Mouse (Mus musculus) brain, embryonic 18.5 days (tissue): ENCODE measurements around the gene Clec16a.

Experiments
- DNase-seq: peaks from one replicate; pipeline ENCODE4 v3.0.0-alpha.2; 2012; ENCODE audit warnings: low read depth, low spot score

Gene Clec16a

DNA sequence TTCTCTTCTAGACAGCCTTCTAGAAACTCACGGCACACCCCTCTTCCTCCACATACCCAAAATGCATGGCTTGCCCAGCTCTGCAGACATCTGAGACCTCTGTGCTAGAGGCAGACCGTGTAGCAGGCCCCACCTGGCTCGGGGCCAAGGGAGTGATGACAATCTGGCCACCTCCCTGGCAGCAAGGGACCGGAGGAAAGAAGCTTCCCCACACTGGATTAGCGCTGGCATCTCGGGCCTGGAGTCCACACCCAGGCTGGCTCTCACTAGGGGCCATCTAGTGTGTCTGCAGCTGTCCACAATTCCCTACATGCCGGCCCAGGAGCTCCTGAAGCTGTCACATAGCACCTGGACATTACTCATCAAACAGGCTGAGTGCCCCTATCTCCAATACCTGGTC lies 10.6 kb upstream of the Clec16a start:
- DNase-seq: no peak

DNA sequence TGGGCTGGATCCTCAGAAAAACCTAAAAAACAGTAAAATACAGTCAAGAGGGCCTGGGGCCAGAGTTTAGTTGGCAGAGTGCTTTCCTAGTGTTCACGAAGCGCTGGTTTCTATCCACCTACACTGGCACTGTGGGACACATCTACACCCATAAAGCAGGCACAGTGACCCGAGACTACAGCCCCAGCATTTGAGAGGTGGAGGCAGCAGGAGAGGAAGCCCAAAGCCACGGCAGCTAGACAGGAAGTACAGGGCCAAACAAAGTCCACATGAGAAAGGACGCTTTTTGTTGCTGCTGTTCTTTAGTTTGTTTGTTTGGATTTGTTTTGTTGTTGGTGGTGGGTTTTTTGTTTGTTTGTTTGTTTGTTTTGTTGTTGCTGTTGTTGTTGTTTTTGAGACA lies 8.8 kb upstream of the Clec16a start:
- no peak for DNase-seq

DNA sequence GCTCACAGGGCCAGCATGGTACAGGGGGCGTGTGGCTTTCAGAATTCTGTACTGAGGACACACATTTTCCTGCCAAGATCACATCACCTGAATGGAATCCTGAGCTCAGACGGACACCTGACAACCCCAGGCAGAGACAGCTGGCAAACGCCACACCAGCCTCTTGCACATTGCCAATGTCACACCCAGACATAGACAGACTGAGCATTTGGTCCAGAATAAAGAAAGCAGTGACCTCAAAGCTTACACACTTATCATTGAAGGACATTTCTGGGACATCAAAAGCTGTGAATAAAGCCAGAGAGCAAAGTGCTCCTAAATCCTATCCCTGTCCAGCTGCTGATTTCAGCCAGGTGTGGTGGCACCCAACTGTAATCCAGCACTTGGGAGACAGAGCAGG lies 8.2 kb upstream of the Clec16a start:
- no peak for DNase-seq

DNA sequence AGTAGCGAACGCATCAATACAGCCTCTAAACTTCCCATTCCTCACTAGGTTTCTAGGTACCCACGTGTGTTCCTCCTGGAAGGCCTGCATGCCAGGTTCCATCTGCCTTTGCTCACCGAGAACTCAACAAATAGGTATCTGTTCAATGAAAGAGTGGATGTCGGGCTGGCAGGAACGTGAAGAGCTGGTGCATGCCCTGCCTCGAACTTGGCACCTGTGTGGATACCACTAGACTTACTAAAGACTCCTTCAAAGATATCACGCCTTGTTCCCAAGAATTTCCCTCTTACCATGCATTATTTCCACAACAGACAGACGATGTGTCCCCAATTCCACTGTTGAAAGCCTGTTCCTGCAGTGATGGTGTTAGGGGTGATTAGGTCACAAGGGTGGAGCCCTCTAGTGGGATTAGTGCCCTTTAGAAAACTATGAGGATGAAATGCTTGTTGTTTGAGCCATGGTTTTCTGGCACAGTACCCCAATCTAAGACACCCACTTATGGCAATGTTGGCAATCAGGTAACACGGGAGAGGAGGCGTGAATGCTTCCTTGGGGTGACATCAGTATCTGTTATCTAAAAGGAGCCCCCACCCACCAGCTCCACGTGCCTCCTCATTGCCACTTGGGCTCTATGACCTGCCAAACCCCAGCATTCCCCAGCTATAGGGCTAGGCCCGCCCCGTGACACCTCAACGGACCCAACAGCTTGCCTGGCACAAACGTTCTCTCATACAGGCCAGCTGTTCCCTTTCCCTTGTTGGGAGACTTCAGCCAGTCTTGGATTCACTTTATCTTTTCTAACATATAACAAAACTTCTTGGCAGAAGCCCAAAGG lies 4.2 kb upstream of the Clec16a start:
- no peak for DNase-seq

DNA sequence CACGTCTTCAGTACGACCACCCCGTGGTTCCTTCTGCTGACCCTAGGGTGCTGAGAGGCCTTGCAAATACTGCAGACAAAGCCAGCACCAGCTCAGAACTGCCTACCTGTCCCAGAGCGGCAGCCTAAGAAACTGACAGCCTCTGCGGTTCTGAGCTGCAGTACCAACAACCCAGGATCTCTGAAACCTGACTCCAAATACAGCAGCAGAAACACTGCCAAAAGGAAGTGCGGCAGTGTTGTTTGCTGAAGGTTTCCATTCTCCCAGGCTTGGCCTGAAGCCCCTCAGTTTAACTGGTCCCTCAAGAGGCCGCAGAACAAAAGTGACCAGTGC lies 3.6 kb upstream of the Clec16a start:
- DNase-seq: no peak

DNA sequence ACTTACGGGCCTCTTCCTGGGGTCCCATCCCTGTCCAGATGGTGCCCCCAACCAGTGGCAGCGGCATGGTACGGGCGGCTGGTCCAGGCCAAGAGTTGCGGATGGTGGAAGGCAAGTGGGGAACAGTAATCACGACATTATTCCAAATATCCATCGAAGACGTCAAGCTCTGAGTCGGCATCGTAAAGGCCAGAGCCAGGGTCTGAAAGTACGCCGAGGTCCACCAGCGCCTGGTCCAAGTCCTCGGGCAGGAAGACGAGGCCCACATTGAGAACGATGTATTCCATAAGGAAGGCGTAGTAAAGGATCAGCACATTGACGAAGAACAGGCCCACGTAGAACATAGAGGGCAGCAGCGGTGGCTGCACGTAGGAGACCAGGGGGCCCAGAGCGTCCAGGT lies 2.9 kb upstream of the Clec16a start:
- no peak for DNase-seq

DNA sequence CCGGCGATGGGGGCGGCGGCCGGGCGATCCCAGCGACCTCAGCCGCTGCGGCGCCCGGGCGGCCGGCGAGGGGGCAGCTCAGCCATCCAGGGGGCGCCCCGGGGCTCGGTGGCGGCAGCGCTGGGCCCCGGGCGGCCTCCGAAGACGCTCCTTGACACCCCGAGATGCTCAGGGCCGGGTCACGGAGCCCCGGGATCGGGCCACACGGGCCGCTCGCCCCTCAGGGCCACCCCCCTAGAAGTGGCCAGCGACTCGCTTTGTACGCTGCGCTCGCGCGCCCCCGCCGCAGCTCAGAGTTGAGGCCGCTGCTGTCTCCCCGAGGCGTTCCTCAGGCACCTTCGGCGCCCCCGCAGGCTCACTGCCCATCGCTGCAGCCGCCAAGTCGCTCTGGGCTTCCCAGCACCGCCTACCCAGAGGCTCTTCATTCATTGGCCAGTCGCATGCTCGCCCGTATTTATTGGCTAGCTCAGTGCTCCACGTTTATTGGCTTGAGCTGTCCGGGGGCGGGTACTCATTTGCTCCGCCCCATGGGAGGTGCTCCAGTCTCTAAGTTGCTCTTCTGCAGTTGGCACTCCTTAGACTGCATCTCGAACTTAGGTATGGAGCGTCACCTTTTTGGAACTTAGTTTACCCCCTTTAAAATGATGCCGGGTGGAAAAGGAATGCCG lies 2.3 kb upstream of the Clec16a start, which contains the start of gene Dexi:
Gene Dexi, minus strand, starts transcription at position 357 of the 668 bp plus-strand sequence.
- peak; percentile 93 for DNase-seq

DNA sequence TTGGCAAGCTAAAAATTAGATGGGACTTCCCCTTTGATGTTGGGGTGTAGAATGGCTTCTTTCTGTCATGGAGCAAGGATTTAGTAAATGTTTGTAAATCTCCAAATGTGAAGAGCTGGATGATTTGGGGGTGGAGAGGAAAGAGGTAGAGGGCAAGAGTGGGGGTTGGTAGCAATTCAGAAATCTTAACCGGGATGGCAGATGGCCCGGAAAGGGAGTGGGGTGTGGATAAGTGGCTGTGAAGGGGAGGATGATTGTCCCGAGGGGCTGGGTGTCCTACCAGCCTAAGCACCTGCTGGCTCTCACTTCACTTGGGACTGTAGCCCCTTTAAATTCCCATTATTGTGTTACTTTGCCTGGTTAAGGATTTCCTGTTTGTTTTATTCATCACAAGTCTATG lies 1.7 kb downstream of the Clec16a start:
- DNase-seq: no peak

DNA sequence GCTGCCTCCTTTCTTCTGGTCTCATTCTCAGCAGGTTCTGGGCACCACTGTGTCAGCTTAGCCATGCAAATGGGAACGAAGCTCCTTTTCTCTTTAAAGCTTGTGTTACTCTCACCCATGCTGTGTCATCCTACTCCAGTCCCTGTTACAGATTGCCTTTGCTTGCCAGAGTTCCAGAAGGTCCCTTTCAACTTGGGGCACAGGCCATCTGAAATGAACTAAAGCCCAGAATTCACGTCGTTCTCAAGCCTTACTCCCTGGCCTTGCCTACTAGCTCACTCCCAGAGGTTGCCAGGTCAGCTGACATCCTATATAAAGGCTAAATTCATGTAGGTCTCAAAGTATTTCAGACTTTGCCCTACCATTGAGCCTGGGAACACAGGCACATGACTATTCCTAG lies 3.8 kb downstream of the Clec16a start:
- no peak for DNase-seq

DNA sequence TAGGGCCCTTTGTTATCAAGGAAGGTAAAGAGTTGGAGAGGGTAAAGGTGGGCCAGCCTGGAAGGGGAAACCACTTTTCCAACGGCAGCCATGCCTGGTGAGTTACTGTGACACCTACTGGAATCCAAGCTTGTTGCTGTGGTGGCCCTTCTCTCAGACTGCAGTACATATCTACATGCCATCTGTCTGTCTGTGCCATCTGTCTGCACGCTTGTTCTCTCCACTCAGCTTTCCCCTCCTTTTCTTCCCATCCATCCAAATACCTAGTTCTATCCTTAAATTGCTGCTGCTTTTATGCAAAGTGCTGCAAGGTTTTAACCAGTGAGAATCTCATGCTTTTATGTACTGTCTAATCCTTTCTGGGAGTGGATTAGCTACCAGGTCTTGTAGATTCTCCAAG lies 4.5 kb downstream of the Clec16a start:
- DNase-seq: no peak

DNA sequence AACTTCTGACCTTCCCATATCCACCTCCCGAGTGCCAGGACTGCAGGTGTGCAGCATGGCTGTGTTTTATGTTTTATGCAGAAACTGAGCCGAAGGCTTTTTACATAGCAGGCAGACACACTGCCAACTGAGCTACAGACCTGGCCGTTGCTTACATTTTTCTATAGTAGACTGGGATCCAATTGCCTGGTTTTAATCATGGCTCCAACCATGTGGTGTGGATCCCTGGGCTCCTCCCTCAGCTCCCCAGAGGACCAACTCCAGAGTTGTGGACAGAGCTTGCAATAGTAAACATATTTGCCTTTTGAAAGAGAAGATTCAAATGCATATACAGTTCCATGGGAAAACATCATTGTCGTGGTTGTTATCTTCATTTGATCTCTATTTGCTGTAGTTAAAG lies 6.5 kb downstream of the Clec16a start:
- no peak for DNase-seq

DNA sequence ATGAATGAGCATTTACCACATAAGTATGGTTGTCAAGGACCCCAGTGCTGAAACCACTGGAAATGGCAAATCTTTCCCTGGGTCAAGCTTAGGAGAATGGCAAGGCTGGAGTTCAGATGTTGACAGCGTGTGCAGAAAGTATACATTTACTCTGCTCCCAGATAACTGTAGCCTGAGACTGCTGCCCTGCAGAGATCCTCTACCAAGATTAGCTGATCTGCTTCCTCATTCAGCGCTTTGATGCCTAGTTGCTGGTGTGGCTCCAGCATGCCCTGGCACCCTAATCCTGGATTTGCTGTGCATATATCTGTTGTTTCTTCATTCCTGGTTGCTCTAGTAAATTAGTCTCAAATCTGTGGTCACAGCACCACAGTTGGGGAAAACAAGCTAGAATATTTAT lies 8.7 kb downstream of the Clec16a start:
- DNase-seq: no peak

DNA sequence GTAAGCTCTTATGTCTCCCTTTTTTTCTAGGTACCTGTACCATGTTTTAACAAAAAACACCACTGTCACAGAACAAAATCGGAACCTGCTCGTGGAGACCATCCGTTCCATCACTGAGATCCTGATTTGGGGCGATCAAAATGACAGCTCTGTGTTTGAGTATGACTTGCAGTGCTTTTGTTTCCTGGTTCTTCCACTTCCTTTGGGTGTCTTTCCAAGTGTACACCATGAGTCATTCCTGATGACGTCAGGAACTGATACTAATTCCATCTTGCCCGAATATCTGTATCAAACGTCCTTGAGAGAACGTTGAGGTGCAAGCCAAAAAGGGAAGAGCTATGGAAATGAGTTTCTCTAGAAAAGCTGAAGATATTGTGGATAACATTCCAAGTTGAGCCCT lies 14.9 kb downstream of the Clec16a start:
- DNase-seq: no peak

DNA sequence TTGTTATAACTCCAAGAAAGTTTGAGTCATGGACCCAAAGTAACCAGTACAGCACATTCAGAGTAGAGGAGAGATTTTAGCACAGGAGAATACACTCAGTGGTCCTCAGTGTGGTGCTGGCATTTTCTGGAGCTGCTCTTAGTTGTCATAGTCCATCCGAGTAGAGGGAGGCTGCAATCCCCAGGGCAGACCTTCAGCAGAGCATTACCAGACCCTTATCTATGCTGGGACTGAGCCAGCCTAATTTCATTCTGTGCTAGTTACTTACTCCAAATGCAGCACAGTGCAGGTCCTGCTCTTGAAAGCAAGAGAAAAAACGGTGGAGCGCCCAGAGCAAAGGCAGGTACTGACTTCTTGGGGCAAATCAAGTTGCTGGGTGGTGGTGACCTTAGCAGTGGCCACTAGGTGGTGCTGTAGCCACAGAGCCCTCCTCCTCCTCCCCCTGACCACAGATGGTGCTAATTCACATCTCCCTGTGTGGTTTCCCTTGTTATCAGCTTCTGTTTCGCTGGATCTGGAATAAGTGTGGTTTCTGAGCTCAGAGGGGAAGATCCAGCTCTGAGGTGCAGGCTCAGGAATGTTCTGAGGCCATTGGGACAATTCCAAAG lies 20.2 kb downstream of the Clec16a start:
- DNase-seq: no peak

DNA sequence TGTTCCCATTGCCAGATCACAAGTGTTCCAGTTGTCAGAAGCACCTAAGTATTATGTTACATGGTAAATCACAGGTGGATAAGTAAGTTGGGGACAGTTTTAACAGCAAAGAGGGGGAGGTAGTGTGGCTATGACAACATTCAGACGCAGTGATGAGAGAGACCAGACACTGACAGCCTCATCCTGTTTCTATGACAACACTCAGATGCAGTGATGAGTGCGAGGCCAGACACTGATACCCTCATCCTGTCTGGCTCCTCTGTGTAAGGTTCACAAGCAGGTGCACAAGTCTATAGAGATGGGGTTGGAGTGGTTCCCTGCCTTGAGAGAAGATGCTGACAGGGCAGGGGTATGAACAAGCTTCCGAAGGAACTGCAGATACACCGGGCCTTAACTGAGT lies 22.0 kb downstream of the Clec16a start:
- DNase-seq: no peak

DNA sequence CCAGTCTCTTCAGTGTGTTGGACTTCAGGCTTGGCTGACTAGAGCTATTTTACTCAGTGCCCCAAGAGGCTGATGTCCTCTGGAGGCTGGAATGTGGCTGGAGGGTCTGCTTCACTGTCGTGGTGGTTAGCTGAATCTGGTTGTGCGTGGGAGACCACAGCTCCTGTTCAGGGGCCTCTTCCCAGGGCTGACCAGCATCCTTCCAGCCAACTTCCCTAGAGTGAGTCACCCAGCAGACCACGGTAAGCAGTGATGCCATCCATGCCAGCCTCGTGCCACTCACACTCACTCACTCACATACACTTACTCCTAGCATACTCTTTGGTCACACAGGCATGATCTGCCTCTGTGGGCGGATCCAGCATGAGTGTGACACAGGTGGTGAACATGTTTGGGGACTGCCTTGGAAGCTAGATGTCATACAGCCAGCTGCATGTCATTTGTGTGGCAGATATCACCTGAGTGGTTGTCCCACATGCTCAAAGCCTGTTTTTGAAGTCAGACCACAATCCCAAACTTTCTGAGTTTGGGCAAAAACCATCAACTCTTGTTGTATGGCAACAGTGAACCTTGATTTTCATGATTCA lies 24.8 kb downstream of the Clec16a start:
- no peak for DNase-seq

DNA sequence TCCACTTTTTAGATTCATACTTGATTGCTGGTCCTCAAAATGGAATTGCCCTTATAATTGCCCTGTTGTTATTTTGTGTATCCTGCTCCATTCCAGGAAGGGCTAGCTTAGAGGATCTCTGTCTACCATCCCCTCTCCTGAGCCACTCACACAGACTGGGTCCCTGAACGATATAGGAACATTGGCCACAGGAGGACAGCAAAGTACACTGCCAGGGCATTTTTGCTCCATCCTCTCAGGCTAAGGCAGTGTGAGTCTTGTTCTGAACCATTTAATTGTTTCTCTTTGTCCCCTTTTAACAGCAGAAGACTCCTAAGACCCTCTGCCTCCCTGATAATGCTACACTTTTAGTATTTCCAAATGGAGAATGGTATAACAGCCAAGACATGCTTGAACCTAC lies 25.6 kb downstream of the Clec16a start:
- no peak for DNase-seq

DNA sequence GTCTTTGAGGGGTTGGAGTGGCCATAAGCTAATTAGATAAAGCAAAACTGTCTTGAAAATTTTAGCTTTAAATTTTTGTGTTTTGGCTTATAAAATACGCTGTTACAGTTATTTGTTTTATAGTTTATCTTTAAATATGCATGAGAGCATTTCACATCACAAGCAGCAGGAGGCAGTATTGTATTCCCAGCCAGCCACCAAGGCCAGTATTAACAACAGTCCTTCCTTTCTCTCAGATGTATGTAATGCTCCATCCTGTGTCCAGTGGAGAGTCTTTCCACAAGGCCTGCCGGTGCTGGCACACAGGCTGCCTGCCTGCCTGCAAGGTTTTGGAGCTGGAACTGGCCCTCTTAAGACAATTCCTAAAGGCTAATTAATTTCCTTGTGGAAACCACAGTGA lies 26.7 kb downstream of the Clec16a start:
- no peak for DNase-seq

DNA sequence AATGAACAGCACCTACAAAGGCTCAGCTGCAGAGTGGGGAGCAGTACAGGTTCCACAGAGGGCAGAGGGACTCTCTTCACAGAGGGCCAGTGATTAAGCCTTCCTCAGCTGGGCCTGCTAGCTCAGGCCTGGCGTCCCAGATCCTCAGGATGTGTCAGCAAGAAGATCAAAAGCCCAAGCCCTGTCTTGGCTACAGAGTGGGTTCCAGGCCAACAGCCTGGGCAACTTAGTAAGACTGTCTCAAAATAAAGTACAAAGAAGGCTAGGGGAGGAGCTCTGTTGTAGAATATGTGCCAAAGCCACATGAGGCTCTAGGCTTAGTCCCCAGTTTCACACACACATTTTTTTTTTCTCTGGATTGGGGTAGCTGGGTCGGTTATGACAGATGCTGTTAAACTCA lies 29.8 kb downstream of the Clec16a start:
- DNase-seq: no peak

DNA sequence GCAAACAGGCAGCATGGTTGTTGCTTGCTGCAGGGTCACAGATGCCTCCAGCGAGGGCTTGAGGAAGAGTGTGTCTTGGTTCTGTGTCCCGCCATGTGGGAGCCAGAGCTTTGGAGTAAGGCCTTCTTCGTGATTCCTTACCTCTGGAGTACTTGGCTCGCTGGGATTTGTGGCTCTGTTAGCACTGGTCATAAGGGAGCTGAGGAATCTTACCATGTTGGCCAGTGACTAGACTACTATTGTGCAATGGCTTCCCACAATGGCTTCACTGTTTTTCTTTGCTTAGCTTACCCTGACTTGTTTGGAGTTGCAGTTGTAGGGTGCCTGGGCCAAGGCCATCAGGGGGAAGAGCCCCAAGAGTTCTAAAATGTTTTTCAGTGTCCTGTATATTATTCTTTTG lies 30.8 kb downstream of the Clec16a start:
- no peak for DNase-seq

DNA sequence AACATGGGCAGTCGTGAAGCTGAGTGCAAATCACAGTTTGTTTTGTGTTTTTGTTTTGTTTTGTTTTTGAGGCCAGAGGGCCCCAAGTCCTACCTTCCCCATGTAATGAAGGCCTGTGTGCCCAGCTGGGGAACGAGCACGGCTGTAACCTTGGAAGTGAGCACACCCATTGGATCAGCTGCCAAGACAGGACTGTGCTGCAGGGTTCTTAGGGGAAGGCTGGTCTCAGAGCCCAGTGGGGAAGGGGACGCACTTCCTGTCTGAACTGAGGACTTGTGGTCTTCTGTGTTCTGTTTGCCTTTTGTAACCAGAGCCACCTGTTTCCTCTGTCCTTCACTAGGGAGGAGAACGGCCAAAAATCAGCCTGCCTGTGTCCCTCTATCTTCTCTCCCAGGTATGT lies 32.4 kb downstream of the Clec16a start:
- no peak for DNase-seq

DNA sequence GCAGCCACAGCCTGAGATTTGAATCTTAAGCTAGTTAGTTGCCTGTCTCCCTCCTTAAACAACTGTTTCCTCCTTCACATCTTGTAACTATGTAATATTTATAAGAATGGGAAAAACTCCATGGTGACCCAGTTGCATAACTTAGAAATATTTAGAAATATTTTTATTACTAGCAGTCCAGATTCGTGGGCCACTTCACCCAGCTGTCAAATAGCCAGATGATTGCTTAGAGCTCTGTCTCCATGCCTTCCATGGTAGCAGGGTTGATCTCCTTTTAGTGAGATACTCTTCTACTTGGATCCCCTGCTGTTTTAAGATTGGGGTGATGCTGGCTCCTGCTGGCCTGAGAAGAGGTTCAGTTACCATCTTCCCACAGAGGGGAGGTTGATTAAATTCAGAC lies 33.2 kb downstream of the Clec16a start:
- no peak for DNase-seq
